Mouse (Mus musculus) kidney, embryonic 15.5 days (tissue): ENCODE results near the gene Pcnx3. TPM values are rescaled to one million over a fixed set of nuclear protein-coding genes. Genes with fewer than 3 reads are reported as not detected.

Experiments used
- ATAC-seq: fragments of 200-750 bp; cut with Nextera tagmentation; replicated peaks from 2 replicates; pipeline ENCODE4 v1.8.0; 2017; ENCODE audit warnings: moderate TSS enrichment; ENCODE audit not compliant: low FRiP score
- H3K27ac ChIP-seq: fragments of 300-500 bp; sonication (generic); 2 replicates; pipeline ENCODE4 v1.5.1; 2015; ENCODE audit warnings: mild to moderate bottlenecking, inconsistent platforms
- H3K27me3 ChIP-seq: fragments of 300-500 bp; sonication (generic); 2 replicates; pipeline ENCODE4 v1.6.1; 2015; ENCODE audit warnings: inconsistent platforms
- H3K36me3 ChIP-seq: fragments of 300-500 bp; sonication (generic); 2 replicates; pipeline ENCODE4 v1.6.1; 2015; ENCODE audit warnings: inconsistent platforms
- H3K4me1 ChIP-seq: fragments of 300-500 bp; sonication (generic); 2 replicates; pipeline ENCODE4 v1.6.1; 2015; ENCODE audit warnings: inconsistent platforms
- H3K4me2 ChIP-seq: fragments of 300-500 bp; sonication (generic); 2 replicates; pipeline ENCODE4 v1.6.1; 2015; ENCODE audit warnings: moderate library complexity, mild to moderate bottlenecking, inconsistent platforms
- H3K4me3 ChIP-seq: fragments of 300-500 bp; sonication (generic); replicated peaks from 2 replicates; pipeline ENCODE4 v1.5.1; 2015; ENCODE audit warnings: mild to moderate bottlenecking, inconsistent platforms
- H3K9ac ChIP-seq: fragments of 300-500 bp; sonication (generic); 2 replicates; pipeline ENCODE4 v1.6.1; 2015; ENCODE audit warnings: mild to moderate bottlenecking, inconsistent platforms
- H3K9me3 ChIP-seq: fragments of 300-500 bp; sonication (generic); replicated peaks from 2 replicates; pipeline ENCODE4 v1.6.1; 2016; ENCODE audit warnings: inconsistent platforms
- WGBS: fragments of 180-500 bp; shearing (Covaris S2); methylation state at CpG from one replicate; pipeline ENCODE4 v1.1.7; 2015; ENCODE audit warnings: mixed read lengths; 5-methylcytosine and 5-hydroxymethylcytosine counted together
- polyA plus RNA-seq: library from polyadenylated mRNA; unstranded; fragments of >200 nt; fragmentation: Nextera tagmentation; extraction: Ambion mirVana; gene quantifications from 2 replicates; pipeline ENCODE4 v1.2.1, GENCODE M21; 2015

The Pcnx3 gene
- polyA plus RNA-seq, 1 experiment from 2014 or later: 30.1 TPM

- Histone ChIP-seq H3K4me2 (peak within 1 kb of the TSS; percentile 62), H3K9ac (peak within 1 kb of the TSS; percentile 51), H3K36me3 (peaks cover 58% of the 10 kb centered on the region), H3K4me1 (peaks cover 40% of the 10 kb centered on the region), H3K27ac (peak within 1 kb of the TSS; percentile 92), H3K4me3 (peak within 1 kb of the TSS; percentile 57), H3K9me3 (no peaks in the 10 kb centered on the region), H3K27me3 (no peaks in the 10 kb centered on the region)
- peak; percentile 96 for ATAC-seq
- under 1% methylated on average over 32 of the region's 32 CpGs for WGBS
Observed at GRCm38 (mm10) chr19:5662981-5663913, 25.5 kb downstream of the Pcnx3 start, which contains the start of gene Sipa1. Gene Sipa1, minus strand, starts transcription at chr19:5663707.

GRCm38 (mm10) chr19:5662310-5662709 is 26.4 kb downstream of the Pcnx3 start:
- no peaks in the 10 kb centered on the region for H3K27me3 ChIP-seq
- 61% methylated on average over 8 of the region's 8 CpGs for WGBS
- no peaks in the 10 kb centered on the region for H3K9me3 ChIP-seq
- H3K9ac ChIP-seq: peak overlapping the region; percentile 51
- H3K4me3 ChIP-seq: peak overlapping the region; percentile 57
- no peak for ATAC-seq
- peak overlapping the region; percentile 92 for H3K27ac ChIP-seq
- peaks cover 58% of the 10 kb centered on the region for H3K36me3 ChIP-seq
- peaks cover 46% of the 10 kb centered on the region for H3K4me1 ChIP-seq
- H3K4me2 ChIP-seq: peak overlapping the region; percentile 62

DNA sequence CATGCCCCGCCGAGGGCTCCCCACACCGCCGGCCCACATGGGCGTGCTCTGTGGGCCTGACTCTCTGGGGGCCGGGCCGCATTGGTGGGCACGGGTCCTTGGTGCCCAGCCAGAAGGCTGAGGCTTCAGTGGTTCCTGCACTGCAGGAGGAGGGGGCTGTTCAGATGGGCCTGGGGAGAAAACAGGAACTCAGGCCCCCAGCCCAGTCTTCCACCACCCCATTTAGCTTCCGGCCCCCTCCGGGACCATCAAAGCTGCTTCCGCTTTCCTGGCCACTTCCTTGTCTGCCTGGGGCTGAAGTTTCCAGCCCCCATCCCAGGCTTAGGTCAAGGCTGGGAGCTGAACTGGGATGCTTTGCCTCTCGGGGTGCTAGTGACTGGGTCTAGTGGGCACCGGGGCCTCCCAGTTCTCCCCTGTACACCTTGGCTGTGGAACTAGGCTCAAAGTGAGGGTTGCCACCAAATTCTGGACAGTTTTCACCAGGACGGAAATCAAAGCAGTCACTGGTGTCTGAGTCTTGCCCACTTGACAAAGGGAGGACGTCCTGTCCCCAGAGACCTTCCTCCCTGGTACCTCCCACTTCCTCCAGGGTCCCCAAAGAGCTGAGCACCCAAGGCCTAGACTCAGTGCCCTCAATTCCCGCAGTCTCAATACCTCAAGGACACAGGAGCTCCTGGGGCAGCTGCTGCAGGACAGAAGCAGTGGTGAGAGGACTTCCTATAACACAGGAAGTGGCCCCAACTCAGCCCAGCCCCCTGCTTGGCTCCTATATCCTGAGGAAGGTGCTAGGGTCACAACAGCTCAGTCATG is 27.6 kb downstream of the Pcnx3 start:
- 76% methylated on average over 16 of the region's 16 CpGs for WGBS
- H3K4me1 ChIP-seq: peaks cover 47% of the 10 kb centered on the region
- peak overlapping the region; percentile 57 for H3K4me3 ChIP-seq
- no peaks in the 10 kb centered on the region for H3K27me3 ChIP-seq
- peak overlapping the region; percentile 29 for H3K9ac ChIP-seq
- peaks cover 55% of the 10 kb centered on the region for H3K36me3 ChIP-seq
- peak overlapping the region; percentile 92 for H3K27ac ChIP-seq
- ATAC-seq: no peak
- peak overlapping the region; percentile 62 for H3K4me2 ChIP-seq
- H3K9me3 ChIP-seq: no peaks in the 10 kb centered on the region

DNA sequence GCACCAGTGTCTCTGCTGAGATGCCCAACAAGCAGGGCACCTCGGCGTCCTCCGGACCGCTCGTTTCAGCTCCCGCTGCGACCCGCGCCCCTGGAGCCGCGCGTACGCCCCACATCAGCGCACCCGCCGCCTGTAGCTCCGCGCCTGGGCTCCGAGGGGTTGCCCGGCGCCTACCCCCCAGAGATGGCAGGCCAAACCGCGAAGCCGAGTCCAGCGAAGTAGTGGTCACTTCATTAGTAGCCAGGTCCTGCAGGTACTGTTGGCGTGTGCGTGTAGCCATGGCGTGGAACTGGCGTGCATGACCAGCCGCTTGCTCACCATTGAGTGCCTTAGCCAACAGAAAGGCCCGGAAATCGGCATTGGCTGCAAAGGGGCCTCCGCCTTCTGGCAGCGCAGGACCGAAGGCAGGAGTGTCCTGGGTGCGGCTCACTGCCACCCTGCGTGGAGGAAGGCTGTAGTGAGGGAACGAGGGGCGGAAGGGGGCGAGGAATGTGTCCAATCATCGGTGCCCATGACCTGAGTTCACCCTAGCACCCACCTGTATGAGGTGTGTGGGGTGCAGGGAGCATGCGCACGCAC is 33.9 kb downstream of the Pcnx3 start:
- Histone ChIP-seq H3K9ac (peak overlapping the region; percentile 33; the same call in 1 of the 2 replicates), H3K4me1 (peaks cover 25% of the 10 kb centered on the region), H3K4me2 (peak overlapping the region; percentile 73), H3K27me3 (peaks cover 11% of the 10 kb centered on the region), H3K36me3 (peaks cover 73% of the 10 kb centered on the region), H3K4me3 (peak overlapping the region; percentile 44), H3K27ac (no peak overlapping the region), H3K9me3 (no peaks in the 10 kb centered on the region)
- no peak for ATAC-seq
- WGBS: 23% methylated on average over 43 of the region's 43 CpGs

DNA sequence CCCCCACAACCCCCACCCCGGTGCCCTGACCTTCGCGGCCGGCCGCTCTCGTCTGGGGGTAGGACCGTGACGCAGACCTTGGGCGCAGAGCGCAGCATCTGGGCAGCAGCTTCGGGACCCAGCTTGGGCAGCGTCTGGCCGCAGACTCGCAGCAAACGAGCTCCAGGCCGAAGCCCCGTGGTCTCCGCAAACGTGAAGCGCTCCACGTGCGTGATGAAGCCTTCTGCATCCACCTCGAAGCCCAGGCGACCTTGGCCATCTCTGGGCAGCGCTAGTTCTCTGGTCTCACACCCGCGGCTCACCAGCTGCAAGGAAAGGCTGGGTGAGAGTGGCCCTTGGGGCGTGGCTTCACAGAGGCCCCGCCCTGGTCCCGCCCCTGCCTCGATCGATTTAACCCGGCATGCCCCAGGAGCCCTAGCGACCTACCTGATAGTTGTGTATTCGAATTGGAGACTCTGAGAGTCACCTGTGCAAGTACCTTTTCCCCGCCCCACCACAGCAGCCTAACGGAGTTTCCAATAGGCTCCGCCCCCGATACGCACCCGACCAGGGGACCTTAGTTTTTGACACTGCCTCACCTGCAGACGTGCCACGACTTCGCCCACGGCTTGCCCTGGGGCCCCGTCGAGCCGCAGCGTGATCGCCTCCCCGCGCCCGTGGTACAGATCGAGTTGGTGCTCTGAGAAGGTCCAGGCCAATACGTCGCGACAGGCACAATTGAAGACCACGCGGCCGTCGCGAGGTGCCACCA is 34.6 kb downstream of the Pcnx3 start:
- Histone ChIP-seq H3K9ac (peak overlapping the region; percentile 33; the same call in 1 of the 2 replicates), H3K36me3 (peaks cover 68% of the 10 kb centered on the region)
- 9% methylated on average over 62 of the region's 62 CpGs for WGBS

DNA sequence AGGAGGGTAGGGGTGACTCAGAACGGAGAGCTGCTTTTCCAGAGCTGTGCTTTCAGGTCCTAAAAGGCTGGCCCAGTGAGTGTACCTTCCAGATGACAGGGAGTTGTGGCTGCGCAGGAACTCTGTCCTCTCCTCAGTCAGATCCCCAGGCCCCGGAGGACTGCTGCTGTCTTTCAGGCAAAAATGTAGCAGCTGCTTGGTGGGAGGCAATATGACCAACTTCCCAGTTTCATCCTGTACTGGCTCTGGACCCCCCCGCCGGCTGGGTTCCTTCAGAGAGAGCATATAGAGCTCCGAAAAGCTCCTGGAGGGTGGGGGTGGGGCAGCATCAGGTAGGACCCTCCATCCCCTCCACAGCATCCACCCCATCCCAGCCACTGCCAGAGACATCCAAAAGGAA is 36.1 kb downstream of the Pcnx3 start:
- no peak overlapping the region for H3K27ac ChIP-seq
- H3K4me1 ChIP-seq: peaks cover 44% of the 10 kb centered on the region
- no peaks in the 10 kb centered on the region for H3K9me3 ChIP-seq
- peaks cover 11% of the 10 kb centered on the region for H3K27me3 ChIP-seq
- H3K4me3 ChIP-seq: no peak overlapping the region
- ATAC-seq: no peak
- no peak overlapping the region for H3K4me2 ChIP-seq
- H3K36me3 ChIP-seq: peaks cover 60% of the 10 kb centered on the region
- H3K9ac ChIP-seq: no peak overlapping the region
- WGBS: 89% methylated on average over 6 of the region's 6 CpGs

More for the DNA sequence above, 34.6 kb downstream of the Pcnx3 start:
- peak overlapping the region; percentile 44 for H3K4me3 ChIP-seq
- H3K27ac ChIP-seq: no peak overlapping the region
- ATAC-seq: peak; percentile 71
- peaks cover 32% of the 10 kb centered on the region for H3K4me1 ChIP-seq
- H3K9me3 ChIP-seq: no peaks in the 10 kb centered on the region
- peaks cover 11% of the 10 kb centered on the region for H3K27me3 ChIP-seq
- peak overlapping the region; percentile 73 for H3K4me2 ChIP-seq

GRCm38 (mm10) chr19:5651502-5652274 is 37.0 kb downstream of the Pcnx3 start:
- ATAC-seq: no peak
- H3K9ac ChIP-seq: no peak overlapping the region
- no peak overlapping the region for H3K4me3 ChIP-seq
- peaks cover 11% of the 10 kb centered on the region for H3K27me3 ChIP-seq
- H3K27ac ChIP-seq: no peak overlapping the region
- WGBS: 66% methylated on average over 12 of the region's 13 CpGs
- peaks cover 62% of the 10 kb centered on the region for H3K36me3 ChIP-seq
- H3K9me3 ChIP-seq: no peaks in the 10 kb centered on the region
- H3K4me2 ChIP-seq: no peak overlapping the region
- H3K4me1 ChIP-seq: peaks cover 40% of the 10 kb centered on the region

- Histone ChIP-seq H3K4me3 (peak overlapping the region; percentile 30), H3K4me1 (peaks cover 30% of the 10 kb centered on the region), H3K9ac (peak overlapping the region; percentile 37), H3K9me3 (no peaks in the 10 kb centered on the region), H3K36me3 (peaks cover 69% of the 10 kb centered on the region), H3K27ac (peak overlapping the region; percentile 90), H3K4me2 (peak overlapping the region; percentile 59), H3K27me3 (peaks cover under 1% of the 10 kb centered on the region; the same call in 1 of the 2 replicates)
- ATAC-seq: peak; percentile 37
- WGBS: 43% methylated on average over 6 of the region's 6 CpGs
Observed at GRCm38 (mm10) chr19:5649298-5649741, 39.4 kb downstream of the Pcnx3 start.

GRCm38 (mm10) chr19:5648401-5649297 is 40.1 kb downstream of the Pcnx3 start:
- H3K4me3 ChIP-seq: peak overlapping the region; percentile 30
- peak overlapping the region; percentile 90 for H3K27ac ChIP-seq
- H3K36me3 ChIP-seq: peaks cover 75% of the 10 kb centered on the region
- peak overlapping the region; percentile 37 for H3K9ac ChIP-seq
- no peaks in the 10 kb centered on the region for H3K27me3 ChIP-seq
- ATAC-seq: peak; percentile 88
- H3K9me3 ChIP-seq: no peaks in the 10 kb centered on the region
- H3K4me2 ChIP-seq: peak overlapping the region; percentile 59
- WGBS: 13% methylated on average over 26 of the region's 26 CpGs
- peaks cover 23% of the 10 kb centered on the region for H3K4me1 ChIP-seq

GRCm38 (mm10) chr19:5647791-5648190 is 40.9 kb downstream of the Pcnx3 start:
- Histone ChIP-seq H3K9ac (no peak overlapping the region), H3K4me2 (no peak overlapping the region), H3K9me3 (no peaks in the 10 kb centered on the region), H3K4me3 (no peak overlapping the region), H3K36me3 (peaks cover 78% of the 10 kb centered on the region), H3K4me1 (peaks cover 23% of the 10 kb centered on the region), H3K27me3 (no peaks in the 10 kb centered on the region), H3K27ac (peak overlapping the region; percentile 90)
- ATAC-seq: no peak
- 93% methylated on average over 6 of the region's 6 CpGs for WGBS
